Mouse (Mus musculus) liver, adult 2 months (tissue): ENCODE measurements around the gene Elovl7.

Experiments
- CTCF ChIP-seq: fragments of 200-500 bp; IDR thresholded peaks from 2 replicates; pipeline ENCODE4 v1.5.1; 2011; ENCODE audit warnings: low read depth, low read length, control low read depth
- POLR2A ChIP-seq: fragments of 200-500 bp; IDR thresholded peaks from 2 replicates; pipeline ENCODE4 v1.6.1; 2011; ENCODE audit warnings: low read length, control low read depth; ENCODE audit not compliant: insufficient read depth; ENCODE audit errors: extremely low read depth

- TF ChIP-seq POLR2A, result no peak
- no peak for TF ChIP-seq CTCF
These were observed 15.0 kb downstream of the Elovl7 start for GRCm38 (mm10) chr13:108229191-108229590.
